Mouse (Mus musculus): ENCODE data around the gene Pigs.

Gene Pigs

GRCm38 (mm10) chr11:78367456-78368225 lies 39.4 kb downstream of the Pigs start:
- DNase-seq: no peak

- DNase-seq: no peak
These were observed 42.2 kb downstream of the Pigs start for GRCm38 (mm10) chr11:78370389-78370788.

GRCm38 (mm10) chr11:78371711-78372110 lies 43.5 kb downstream of the Pigs start:
- no peak for DNase-seq

GRCm38 (mm10) chr11:78372166-78372565 lies 44.0 kb downstream of the Pigs start:
- DNase-seq: no peak

GRCm38 (mm10) chr11:78372610-78373009 lies 44.4 kb downstream of the Pigs start:
- DNase-seq: no peak

GRCm38 (mm10) chr11:78374147-78374546 lies 45.9 kb downstream of the Pigs start:
- no peak for DNase-seq

- DNase-seq: no peak
These were observed 49.4 kb downstream of the Pigs start for GRCm38 (mm10) chr11:78377549-78378159.

GRCm38 (mm10) chr11:78380351-78380750 lies 52.1 kb downstream of the Pigs start:
- DNase-seq: no peak

GRCm38 (mm10) chr11:78380996-78381395 lies 52.8 kb downstream of the Pigs start:
- DNase-seq: no peak

GRCm38 (mm10) chr11:78382286-78382685 lies 54.1 kb downstream of the Pigs start:
- no peak for DNase-seq

- no peak for DNase-seq
These were observed 54.5 kb downstream of the Pigs start for GRCm38 (mm10) chr11:78382701-78383100.

- DNase-seq: no peak
These were observed 57.6 kb downstream of the Pigs start for GRCm38 (mm10) chr11:78385776-78386175.

GRCm38 (mm10) chr11:78386508-78387043 lies 58.4 kb downstream of the Pigs start, which contains the start of gene Foxn1:
TSS of gene Foxn1 (minus strand) at chr11:78386558.
- DNase-seq: no peak

Measured in liver (tissue).